Mouse (Mus musculus) liver, embryonic 18 days (tissue): Measurements from ENCODE around the gene Nmt1. TPM values are rescaled to one million over a fixed set of nuclear protein-coding genes. Genes with fewer than 3 reads are reported as not detected.

Experiments used
- polyA plus RNA-seq: library from polyadenylated mRNA; depleted of rRNA; stranded (reverse); fragments of >200 nt; gene quantifications from 2 replicates; pipeline ENCODE4 v1.2.3, GENCODE M21; 2012; rRNA removed

Nmt1 gene
- polyA plus RNA-seq = 21.6 and 22.7 TPM in 2 replicates

DNA sequence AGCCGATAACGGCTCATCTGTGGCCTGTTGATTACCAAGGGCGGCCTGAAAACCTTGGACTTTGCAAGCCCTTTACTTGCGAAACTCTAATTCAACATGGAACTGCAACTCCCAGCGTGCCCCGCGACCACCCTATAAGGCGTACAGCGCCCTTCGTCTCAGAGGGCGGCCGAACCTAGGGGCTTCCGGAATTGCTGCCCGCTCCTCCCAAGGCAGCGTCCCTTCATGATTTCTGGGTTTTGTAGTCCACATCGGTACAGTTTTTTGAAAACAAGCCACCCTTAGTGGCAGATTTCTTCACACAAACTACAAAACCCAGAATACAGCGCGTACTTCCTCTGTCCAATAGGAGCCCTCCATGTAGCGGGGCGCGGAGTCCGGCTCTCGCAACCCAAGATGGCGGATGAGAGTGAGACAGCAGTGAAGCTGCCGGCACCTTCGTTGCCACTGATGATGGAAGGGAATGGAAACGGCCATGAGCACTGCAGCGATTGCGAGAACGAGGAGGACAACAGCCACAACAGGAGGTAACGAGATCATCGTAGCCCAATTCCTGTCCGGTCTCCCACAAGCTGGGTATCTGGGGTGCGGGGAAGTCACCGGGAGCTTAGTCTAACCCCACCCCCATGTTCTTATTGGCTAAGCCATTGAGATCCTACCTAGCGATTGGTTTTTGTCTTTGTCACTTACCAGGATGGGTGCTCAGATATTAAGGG is at the start of gene Nmt1, which contains the start of gene Dcakd:
Gene Nmt1 (plus strand): TSS at position 15 of the 716 bp plus-strand sequence.
Gene Dcakd (minus strand): TSS at position 158 of the 716 bp plus-strand sequence.

DNA sequence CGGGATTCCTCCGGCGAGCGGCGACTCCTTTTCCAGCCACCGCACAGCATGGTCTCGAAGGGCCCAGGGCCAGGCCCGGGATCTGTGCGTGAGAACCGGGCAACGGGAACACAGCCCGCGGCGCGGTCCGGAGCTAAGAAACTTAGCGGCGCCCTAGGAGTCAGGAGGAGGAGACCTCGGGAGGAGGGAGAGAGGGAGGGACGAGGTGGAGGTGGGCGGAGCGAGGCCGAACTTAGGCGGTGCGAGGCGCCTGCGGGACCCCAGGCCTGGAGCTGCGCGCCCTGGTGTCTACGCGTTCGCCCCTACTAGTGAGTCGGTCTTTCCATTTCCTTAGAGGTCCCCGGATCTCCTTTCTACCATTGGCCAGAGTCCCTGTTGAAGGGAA is 73.5 kb downstream of the Nmt1 start, which contains the start of the genes Plcd3 and Acbd4:
Gene Plcd3 (minus strand): TSS at position 178 of the 385 bp plus-strand sequence.
Gene Acbd4 (plus strand): TSS at position 202 of the 385 bp plus-strand sequence.

DNA sequence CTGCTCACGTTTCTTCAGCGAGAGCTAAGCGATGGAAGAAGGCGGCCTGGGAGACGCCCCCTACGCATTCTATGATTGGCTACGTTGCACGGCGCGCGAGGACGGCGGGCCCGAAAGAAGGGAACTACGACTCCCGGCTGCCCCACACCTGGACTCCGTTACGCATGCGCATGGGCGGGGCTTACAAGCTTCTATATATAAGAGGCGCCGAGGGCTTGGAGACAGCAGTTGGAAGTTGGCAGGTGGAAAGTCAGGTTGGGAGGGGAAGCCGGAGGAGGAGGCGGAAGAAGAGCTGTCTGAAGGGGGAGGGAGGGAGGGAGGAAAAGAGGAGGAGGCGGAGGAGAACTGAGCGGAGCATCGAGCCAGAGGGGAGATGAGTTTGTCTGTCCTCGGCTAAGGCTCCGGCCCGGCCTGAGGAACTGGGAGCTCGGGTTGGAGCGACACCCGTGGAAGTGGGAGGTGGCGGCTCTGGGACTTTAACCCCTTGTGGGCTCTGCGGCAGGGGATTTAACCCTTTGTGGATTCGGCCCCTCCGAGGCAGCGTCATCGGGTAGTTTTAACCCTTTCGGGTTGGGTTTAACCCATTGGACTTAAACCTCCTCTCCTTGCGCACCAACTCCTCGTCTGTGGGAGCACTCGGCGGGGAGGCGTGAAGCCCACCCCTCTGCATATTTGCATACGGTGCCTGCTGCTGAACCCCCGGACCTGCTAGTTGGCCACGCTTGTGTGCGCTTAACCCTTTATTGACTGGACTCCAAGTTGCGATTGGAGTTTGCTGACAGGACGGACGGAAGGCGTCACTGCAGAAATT is 88.2 kb downstream of the Nmt1 start, which contains the start of gene Hexim1:
Gene Hexim1 (plus strand): TSS at position 224 of the 811 bp plus-strand sequence.

Other genes with a start within 250 kb of the Nmt1 start
- 1.5 and 1.6 TPM in 2 replicates for gene Gjc1, start 208.5 kb upstream of the Nmt1 start, polyA plus RNA-seq
- not detected in 2 replicates for gene Higd1b, start 192.3 kb upstream of the Nmt1 start, polyA plus RNA-seq
- 24.8 and 25.6 TPM in 2 replicates for gene Eftud2, start 147.2 kb upstream of the Nmt1 start, polyA plus RNA-seq
- gene Ccdc103, start 147.0 kb upstream of the Nmt1 start, polyA plus RNA-seq = 0.23 and 0.29 TPM in 2 replicates
- gene Fam187a, start 143.0 kb upstream of the Nmt1 start, polyA plus RNA-seq = not detected in 2 replicates
- gene Gfap, start 127.3 kb upstream of the Nmt1 start, polyA plus RNA-seq = 4.0 and 4.2 TPM in 2 replicates
- gene Kif18b, start 103.1 kb upstream of the Nmt1 start, polyA plus RNA-seq = 9.8 and 11.0 TPM in 2 replicates
- gene C1ql1, start 81.5 kb upstream of the Nmt1 start, polyA plus RNA-seq = 0.14 and 0.19 TPM in 2 replicates
- 32.9 and 33.5 TPM in 2 replicates for gene Dcakd, start 143 bp downstream of the Nmt1 start, polyA plus RNA-seq
- 1.9 and 2.5 TPM in 2 replicates for gene Plcd3, start 73.5 kb downstream of the Nmt1 start, polyA plus RNA-seq
- gene Acbd4, start 73.5 kb downstream of the Nmt1 start, polyA plus RNA-seq = 17.8 and 18.3 TPM in 2 replicates
- 8.5 and 9.9 TPM in 2 replicates for gene Hexim1, start 88.0 kb downstream of the Nmt1 start, polyA plus RNA-seq
- gene Hexim2, start 104.2 kb downstream of the Nmt1 start, polyA plus RNA-seq = 1.8 and 1.9 TPM in 2 replicates
- gene Fmnl1, start 142.9 kb downstream of the Nmt1 start, polyA plus RNA-seq = 6.2 and 9.4 TPM in 2 replicates
- not detected in 2 replicates for gene 1700023F06Rik, start 180.4 kb downstream of the Nmt1 start, polyA plus RNA-seq
- not detected in 2 replicates for gene Spata32, start 190.2 kb downstream of the Nmt1 start, polyA plus RNA-seq
- gene Map3k14, start 239.3 kb downstream of the Nmt1 start, polyA plus RNA-seq = 0.90 and 1.00 TPM in 2 replicates